Mouse (Mus musculus) CD4-positive naive resting alpha-beta T cell, adult 76 days (primary cell): Measurements from ENCODE around the gene Parp3. TPM values are rescaled to one million over a fixed set of nuclear protein-coding genes. Genes with fewer than 3 reads are reported as not detected.

Experiments
- total RNA-seq: library from RNA; stranded (reverse); gene quantifications from one replicate; pipeline ENCODE4 v1.2.4, GENCODE M21; 2023

Parp3 gene
- 59.3 TPM for total RNA-seq

GRCm38 (mm10) chr9:106476924-106477484 lies at the start of gene Parp3:
Parp3 (minus strand) TSS chr9:106476949.

GRCm38 (mm10) chr9:106514273-106514672 lies 37.5 kb upstream of the Parp3 start, which contains the start of gene Iqcf5:
Iqcf5 (plus strand) TSS chr9:106514573.

GRCm38 (mm10) chr9:106499667-106500066 lies 22.9 kb upstream of the Parp3 start, which contains the start of gene Iqcf1:
Iqcf1 (plus strand) TSS chr9:106499967.

DNA sequence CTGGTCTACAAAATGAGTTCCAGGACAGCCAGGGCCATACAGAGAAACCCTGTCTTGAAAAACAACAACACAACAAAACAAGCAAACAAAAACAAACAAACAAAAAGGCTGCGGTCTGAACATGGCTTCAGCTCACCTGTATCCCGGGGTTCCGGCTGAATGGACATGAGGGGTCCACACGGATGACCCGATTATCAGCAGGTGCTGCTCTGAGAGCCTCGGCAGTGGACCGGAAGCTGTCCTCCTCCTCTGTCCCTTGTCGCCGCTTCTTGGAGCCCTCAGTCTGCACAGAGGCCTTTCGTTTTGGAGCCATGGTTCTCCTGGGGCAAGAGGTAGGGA lies 1.1 kb downstream of the Parp3 start, which contains the start of gene Rrp9:
Gene Rrp9 (plus strand): TSS at position 301 of the 339 bp plus-strand sequence.

DNA sequence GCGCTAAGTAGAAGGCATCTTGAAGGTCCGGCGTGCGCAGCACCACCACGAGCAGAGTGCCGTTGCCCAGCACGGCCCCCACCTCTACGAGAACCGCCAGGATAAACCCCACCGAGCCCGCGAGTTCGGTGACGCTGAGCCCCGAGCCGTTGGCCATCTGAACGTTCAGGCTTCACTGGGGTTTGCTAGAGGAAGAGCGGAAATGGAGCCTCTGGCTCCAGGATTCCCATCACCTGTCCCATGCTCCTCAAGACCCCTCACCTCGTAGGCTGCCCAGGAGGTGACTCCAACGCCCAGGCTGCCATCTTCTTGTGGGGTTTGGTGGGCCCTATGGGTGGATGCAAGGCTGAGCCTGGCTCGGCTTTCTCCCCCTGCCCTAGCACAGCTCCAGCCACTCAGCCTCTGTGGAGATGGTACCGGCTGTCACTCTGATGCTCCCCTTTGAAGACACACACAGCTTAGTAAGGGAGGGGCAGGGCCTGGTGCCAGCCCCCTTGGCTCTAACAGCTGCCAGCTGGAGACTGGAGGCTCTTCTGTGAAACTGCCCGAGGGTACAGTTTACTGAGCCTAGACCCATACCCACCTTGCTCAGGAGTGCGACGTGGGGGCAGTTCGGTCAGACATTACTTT lies 11.1 kb downstream of the Parp3 start, which contains the start of gene Gpr62:
Gene Gpr62 (minus strand): TSS at position 368 of the 630 bp plus-strand sequence.

GRCm38 (mm10) chr9:106453271-106454070 lies 23.3 kb downstream of the Parp3 start, which contains the start of gene Pcbp4:
Pcbp4 (plus strand) TSS chr9:106453291.

GRCm38 (mm10) chr9:106447348-106447747 lies 29.4 kb downstream of the Parp3 start, which contains the start of the genes Abhd14b and Abhd14a:
Abhd14b (plus strand) TSS chr9:106447459.
Abhd14a (minus strand) TSS chr9:106447678.

GRCm38 (mm10) chr9:106429221-106430014 lies 47.3 kb downstream of the Parp3 start, which contains the start of gene Rpl29:
Rpl29 (plus strand) TSS chr9:106429454.

Other genes starting within 250 kb of the Parp3 start
- gene Alas1, start 228.3 kb downstream of the Parp3 start, total RNA-seq: 26.1 TPM
- gene Poc1a, start 195.9 kb downstream of the Parp3 start, total RNA-seq: 4.3 TPM
- 29.3 TPM for gene Dusp7, start 108.3 kb downstream of the Parp3 start, total RNA-seq
- 1,242 TPM for gene Rpl29, start 47.5 kb downstream of the Parp3 start, total RNA-seq
- gene Acy1, start 38.6 kb downstream of the Parp3 start, total RNA-seq: 13.1 TPM
- 4.9 TPM for gene Abhd14b, start 29.5 kb downstream of the Parp3 start, total RNA-seq
- gene Abhd14a, start 29.3 kb downstream of the Parp3 start, total RNA-seq: 6.9 TPM
- 15.2 TPM for gene Pcbp4, start 23.7 kb downstream of the Parp3 start, total RNA-seq
- gene Gpr62, start 11.0 kb downstream of the Parp3 start, total RNA-seq: 0.38 TPM
- gene Rrp9, start 986 bp downstream of the Parp3 start, total RNA-seq: 71.1 TPM
- not detected for gene Iqcf1, start 23.0 kb upstream of the Parp3 start, total RNA-seq
- gene Iqcf5, start 37.6 kb upstream of the Parp3 start, total RNA-seq: not detected
- not detected for gene Iqcf3, start 84.7 kb upstream of the Parp3 start, total RNA-seq
- not detected for gene Iqcf4, start 94.0 kb upstream of the Parp3 start, total RNA-seq
- gene Iqcf6, start 149.6 kb upstream of the Parp3 start, total RNA-seq: not detected
- gene Grm2, start 179.1 kb upstream of the Parp3 start, total RNA-seq: not detected
- 53.7 TPM for gene Tex264, start 209.0 kb upstream of the Parp3 start, total RNA-seq